Mouse (Mus musculus) kidney, adult 11 months (tissue): ENCODE data around the gene Rims1.

ENCODE experiments used
- DNase-seq: peaks from one replicate; pipeline ENCODE4 v3.0.0; 2022

Rims1 gene

GRCm38 (mm10) chr1:22320941-22321676 is 484.7 kb downstream of the Rims1 start:
- DNase-seq: no peak

- DNase-seq: peak; percentile 6
Measured at GRCm38 (mm10) chr1:22315537-22315936, 490.3 kb downstream of the Rims1 start.

- no peak for DNase-seq
Measured at GRCm38 (mm10) chr1:22311471-22311870, 494.3 kb downstream of the Rims1 start.

- DNase-seq: no peak
Measured at GRCm38 (mm10) chr1:22306519-22306918, 499.3 kb downstream of the Rims1 start.

DNA sequence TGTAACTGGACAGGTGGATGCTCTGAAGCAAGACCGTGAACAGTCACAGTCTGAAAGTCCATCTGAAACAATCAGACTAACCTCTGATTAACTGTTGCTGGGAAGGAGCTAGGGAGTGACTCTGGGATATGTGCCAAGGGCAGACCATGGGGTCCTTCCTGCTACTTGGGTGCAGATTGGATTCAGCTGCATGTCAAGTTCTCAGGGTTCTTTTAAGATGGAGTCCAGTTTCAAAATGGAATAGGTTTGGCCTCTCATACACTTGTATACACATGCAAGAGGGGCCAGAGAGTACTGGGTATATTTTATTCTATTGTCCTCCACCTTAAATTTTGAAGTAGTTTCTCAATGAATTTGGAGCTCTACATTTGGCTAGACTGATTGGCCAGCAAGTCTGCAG is 499.9 kb downstream of the Rims1 start:
- no peak for DNase-seq

- no peak for DNase-seq
Measured at GRCm38 (mm10) chr1:22293953-22294352, 511.8 kb downstream of the Rims1 start.

GRCm38 (mm10) chr1:22293310-22293709 is 512.5 kb downstream of the Rims1 start:
- no peak for DNase-seq

- DNase-seq: no peak
Measured at GRCm38 (mm10) chr1:22286807-22287206, 519.0 kb downstream of the Rims1 start.

GRCm38 (mm10) chr1:22279954-22280353 is 525.8 kb downstream of the Rims1 start:
- no peak for DNase-seq

- peak; percentile 27 for DNase-seq
Measured at GRCm38 (mm10) chr1:22274081-22274480, 531.7 kb downstream of the Rims1 start.

GRCm38 (mm10) chr1:22270131-22270530 is 535.7 kb downstream of the Rims1 start:
- no peak for DNase-seq

DNA sequence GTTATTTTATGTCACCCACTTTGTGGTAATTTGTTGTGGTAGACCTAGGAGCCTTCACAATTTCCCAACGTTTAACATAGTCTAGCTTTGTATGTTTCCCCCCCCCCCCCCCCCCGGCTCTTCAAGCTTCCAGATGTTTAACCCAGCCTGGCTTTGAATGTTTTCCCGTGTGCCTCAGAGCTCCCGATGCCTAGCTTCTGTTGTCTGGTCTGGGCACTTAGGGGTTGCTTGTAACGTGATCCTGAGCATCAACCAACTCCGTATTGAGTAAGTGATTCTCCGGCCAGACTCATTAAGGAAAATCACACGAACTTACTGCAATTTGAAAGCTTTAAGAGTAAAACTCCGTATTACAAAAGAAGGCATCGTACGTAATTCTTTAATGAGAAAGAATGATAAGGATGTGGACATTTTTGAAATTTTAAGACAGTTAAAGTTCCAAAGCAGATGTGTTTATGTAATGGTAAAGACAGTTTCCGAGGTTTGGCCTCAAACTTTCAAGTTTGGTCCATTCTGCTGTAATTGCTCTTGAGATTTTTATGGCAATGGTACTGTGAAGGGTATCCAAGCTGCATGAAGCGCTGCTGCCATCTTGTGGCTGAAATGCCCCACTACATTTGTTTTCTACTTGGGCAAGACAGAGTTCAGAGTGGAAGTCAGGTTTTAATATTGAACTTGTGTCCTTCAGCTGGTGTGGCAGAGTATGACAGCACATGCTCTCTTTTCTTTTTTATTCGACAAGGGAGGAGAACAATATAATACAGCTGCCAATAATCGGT is 537.0 kb downstream of the Rims1 start:
- DNase-seq: peak; percentile 61

- no peak for DNase-seq
Measured at GRCm38 (mm10) chr1:22266491-22266890, 539.3 kb downstream of the Rims1 start.

DNA sequence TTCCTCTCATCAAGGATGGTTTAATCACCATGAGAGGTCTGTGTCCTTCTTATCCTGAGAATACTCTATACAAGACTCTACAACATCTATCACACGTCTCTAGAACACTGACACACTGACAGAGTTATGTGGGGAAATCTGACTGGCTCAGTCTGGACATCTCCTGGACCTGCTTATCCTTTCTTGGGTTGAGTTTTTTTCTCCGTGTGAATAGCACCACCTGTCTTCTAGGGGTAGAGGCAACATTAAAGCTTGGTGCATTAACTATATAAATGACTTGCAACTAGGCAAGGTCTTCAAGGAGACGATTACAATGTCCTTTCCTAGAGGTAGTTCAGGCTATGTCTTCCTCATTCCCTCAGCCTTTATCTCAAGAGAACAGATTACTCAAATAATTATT is 540.3 kb downstream of the Rims1 start:
- no peak for DNase-seq

DNA sequence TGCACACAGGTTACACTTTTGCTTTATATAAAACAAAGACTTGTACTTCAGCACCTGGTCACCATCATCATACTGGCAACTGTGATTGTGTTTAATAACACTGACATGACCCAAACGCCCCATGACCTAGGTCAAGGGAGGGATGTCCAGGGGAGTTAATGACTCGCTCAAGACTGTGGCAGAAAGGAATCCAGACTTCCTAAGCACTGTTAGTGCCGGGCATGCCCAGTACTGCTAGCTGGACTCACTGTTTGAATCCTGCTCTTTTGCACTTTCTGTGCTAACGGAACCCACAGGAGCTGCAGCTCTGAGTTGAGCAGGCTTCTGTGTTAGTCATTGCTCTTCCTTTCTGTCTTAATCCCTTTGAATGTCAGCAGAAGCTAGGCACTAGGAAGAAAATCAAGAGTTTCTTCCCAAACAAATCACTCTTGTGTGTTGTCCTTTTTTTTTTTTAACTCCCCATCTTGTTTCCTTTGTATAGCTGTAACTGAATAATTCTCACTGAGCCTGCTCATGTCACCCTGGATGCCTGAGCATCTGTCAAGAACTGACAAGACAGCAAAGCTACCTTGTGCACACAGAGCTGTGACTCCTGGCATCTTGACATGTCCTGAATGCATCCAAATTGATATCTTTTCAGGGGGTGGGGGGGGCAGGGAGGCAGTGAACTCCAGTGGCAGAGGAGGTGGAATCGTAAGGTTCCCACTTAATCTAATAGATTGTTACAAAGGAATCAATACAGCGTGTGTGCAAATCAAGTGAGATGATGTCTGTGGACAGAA is 543.4 kb downstream of the Rims1 start:
- no peak for DNase-seq

DNA sequence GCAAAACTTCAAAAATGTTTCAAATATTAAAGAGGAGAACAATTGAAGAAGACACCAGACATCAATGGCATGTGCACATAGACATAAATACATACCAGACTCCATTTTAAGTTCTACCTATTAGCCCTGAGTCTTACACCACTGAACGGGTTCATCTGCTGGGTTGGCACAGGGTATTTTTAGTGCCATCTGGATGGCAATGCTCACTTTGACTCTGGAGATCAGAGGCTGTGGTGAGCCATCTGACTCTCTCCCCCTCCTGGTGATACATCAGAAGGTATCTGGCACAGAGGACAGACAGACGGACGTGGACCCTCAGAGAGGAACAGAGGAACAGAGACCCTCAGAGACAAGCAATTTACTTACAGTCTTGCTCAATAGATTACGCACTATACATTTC is 544.1 kb downstream of the Rims1 start:
- DNase-seq: no peak

DNA sequence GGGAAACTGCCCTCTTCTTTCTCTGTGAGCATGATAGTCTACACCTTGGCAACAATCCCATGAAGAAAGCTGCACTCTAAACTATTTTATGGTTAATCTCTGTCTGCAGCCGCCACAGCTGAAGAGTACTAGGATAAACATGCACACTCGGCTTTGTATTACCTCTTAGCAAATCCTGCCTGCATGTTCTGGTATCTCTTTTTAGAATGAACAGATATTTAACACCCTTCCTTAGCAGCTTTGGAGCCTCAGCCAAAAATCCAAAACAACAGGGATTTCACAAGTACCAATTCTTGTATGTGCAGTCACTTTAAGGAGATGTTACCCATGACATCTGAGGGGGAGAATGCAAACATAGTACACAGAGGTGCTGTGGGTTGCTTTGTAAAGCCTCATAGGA is 545.5 kb downstream of the Rims1 start:
- no peak for DNase-seq

DNA sequence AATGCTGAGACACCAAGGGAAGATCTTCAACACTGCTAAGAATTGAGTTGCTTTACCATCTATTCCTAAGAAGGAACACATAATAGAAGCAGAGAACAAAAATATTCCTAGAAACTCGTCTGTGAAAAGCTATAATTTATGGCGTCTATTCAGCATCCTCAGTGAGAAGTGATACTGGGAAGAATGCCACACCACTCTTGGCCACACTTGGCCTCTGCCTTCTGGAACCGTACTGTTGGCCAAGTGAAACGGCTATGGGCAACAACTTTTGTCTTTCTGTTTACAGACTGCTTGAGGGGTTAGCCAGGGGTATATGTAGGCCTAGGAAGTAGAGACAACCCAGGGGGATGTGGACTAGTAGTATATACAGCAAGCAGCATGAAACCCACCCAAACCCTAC is 547.4 kb downstream of the Rims1 start:
- no peak for DNase-seq

DNA sequence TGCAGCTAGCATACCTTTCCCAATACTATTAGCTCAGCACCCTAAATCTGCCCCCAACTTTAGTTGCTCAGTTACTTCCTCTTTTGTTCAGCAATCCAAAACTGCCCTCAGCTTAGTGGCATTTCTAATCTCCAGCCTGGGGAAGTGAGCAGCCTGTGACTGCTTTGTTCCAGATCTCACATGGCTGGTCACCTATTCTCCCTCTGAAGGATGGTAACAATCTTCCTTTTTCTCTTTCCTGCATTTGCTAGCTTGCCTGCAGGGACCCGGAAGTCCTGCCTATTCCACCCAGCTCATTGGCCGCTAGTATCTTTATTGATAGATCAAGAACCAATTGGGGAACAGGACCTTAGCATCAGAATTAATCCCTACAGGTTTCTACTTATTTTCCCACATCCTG is 551.5 kb downstream of the Rims1 start:
- DNase-seq: no peak

- DNase-seq: no peak
Measured at GRCm38 (mm10) chr1:22252873-22253272, 552.9 kb downstream of the Rims1 start.

- DNase-seq: no peak
Measured at GRCm38 (mm10) chr1:22248898-22249386, 556.9 kb downstream of the Rims1 start.

DNA sequence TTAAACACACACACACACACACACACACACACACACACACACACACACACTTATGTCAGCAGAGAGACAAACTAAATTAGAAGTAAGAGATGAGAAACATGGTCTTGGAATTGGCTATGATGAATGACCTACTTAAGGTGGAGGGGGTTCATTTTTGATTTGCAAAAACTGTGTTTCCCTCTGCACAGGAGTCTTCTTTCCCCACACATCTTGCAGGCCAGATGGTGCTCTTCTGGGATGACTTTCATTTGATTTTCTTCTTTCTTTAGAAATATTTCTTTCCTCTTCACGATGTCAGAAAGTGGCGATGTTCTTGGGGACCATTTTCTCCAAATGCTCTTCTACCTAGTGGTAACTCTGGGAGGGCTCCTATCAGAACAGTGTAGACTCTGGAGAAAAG is 560.0 kb downstream of the Rims1 start:
- DNase-seq: no peak
